In genomic region chr12:93960869-93961268, GRCm38 (mm10) we compare ENCODE assay signal across 31 mouse cellular contexts.
"Had no signal": no experiment of that assay in that cellular context is flagged by ENCODE, and none has a peak within 500 bp of the region (broad histone marks: within the 10 kb centered on the region; RNA-seq: fewer than 3 reads in every experiment).

No protein-coding gene starts in this region.

- H3K9me3 ChIP-seq: limb, embryonic 12.5 days; limb, embryonic 13.5 days; limb, embryonic 15.5 days; liver, embryonic 12.5 days; liver, embryonic 13.5 days; liver, embryonic 15.5 days; lung, embryonic 15.5 days; midbrain, embryonic 10.5 days; midbrain, embryonic 12.5 days; midbrain, embryonic 13.5 days; midbrain, embryonic 15.5 days; neural tube, embryonic 12.5 days had no signal

- H3K4me1 ChIP-seq: limb, embryonic 12.5 days; limb, embryonic 13.5 days; limb, embryonic 15.5 days; liver, embryonic 12.5 days; liver, embryonic 13.5 days; liver, embryonic 15.5 days; lung, embryonic 15.5 days; megakaryocyte, embryonic 14.5 days; midbrain, embryonic 10.5 days; midbrain, embryonic 12.5 days; midbrain, embryonic 13.5 days; midbrain, embryonic 15.5 days; neural tube, embryonic 12.5 days had no signal

- ATAC-seq: liver, embryonic 12.5 days; liver, postnatal 0 days; lung, postnatal 0 days; midbrain, embryonic 13.5 days; midbrain, embryonic 15.5 days; midbrain, embryonic 16.5 days had no signal

- DNase-seq: left cerebral cortex, postnatal 4 days; liver; liver, embryonic 13.5 days; liver, postnatal 0 days; lung, adult 18-20 months; lung, adult 2 months; lung, embryonic 14.5 days; lung, postnatal 10 days; lung, postnatal 14 days; lung, postnatal 36 days; lung, postnatal 4 days; midbrain, embryonic 14.5 days had no signal

- H3K36me3 ChIP-seq: limb, embryonic 12.5 days; limb, embryonic 13.5 days; limb, embryonic 15.5 days; liver, embryonic 12.5 days; liver, embryonic 13.5 days; liver, embryonic 15.5 days; lung, embryonic 15.5 days; midbrain, embryonic 10.5 days; midbrain, embryonic 12.5 days; midbrain, embryonic 13.5 days; midbrain, embryonic 15.5 days; neural tube, embryonic 12.5 days had no signal

- H3K27me3 ChIP-seq: limb, embryonic 12.5 days; limb, embryonic 13.5 days; limb, embryonic 15.5 days; liver, embryonic 12.5 days; liver, embryonic 13.5 days; liver, embryonic 15.5 days; lung, embryonic 15.5 days; megakaryocyte, embryonic 14.5 days; midbrain, embryonic 12.5 days; midbrain, embryonic 13.5 days; midbrain, embryonic 15.5 days; neural tube, embryonic 12.5 days had no signal

- H3K4me3 ChIP-seq: limb, embryonic 12.5 days; limb, embryonic 13.5 days; limb, embryonic 15.5 days; liver, embryonic 12.5 days; liver, embryonic 13.5 days; liver, embryonic 15.5 days; lung, embryonic 15.5 days; megakaryocyte, embryonic 14.5 days; midbrain, embryonic 10.5 days; midbrain, embryonic 12.5 days; midbrain, embryonic 13.5 days; midbrain, embryonic 15.5 days; myocyte; neural tube, embryonic 12.5 days had no signal

- H3K27ac ChIP-seq: limb, embryonic 12.5 days; limb, embryonic 13.5 days; limb, embryonic 15.5 days; liver, embryonic 12.5 days; liver, embryonic 13.5 days; liver, embryonic 14.5 days; liver, embryonic 15.5 days; lung, embryonic 15.5 days; macrophage; midbrain, embryonic 10.5 days; midbrain, embryonic 12.5 days; midbrain, embryonic 13.5 days; midbrain, embryonic 15.5 days; neural tube, embryonic 12.5 days had no signal

- H3K4me2 ChIP-seq: limb, embryonic 12.5 days; limb, embryonic 13.5 days; limb, embryonic 15.5 days; liver, embryonic 11.5 days; liver, embryonic 12.5 days; liver, embryonic 13.5 days; liver, embryonic 15.5 days; lung, embryonic 14.5 days; lung, embryonic 15.5 days; midbrain, embryonic 11.5 days; midbrain, embryonic 12.5 days; midbrain, embryonic 13.5 days; midbrain, embryonic 15.5 days; neural tube, embryonic 12.5 days had no signal

- H3K9ac ChIP-seq: limb, embryonic 12.5 days; limb, embryonic 13.5 days; limb, embryonic 15.5 days; liver, embryonic 12.5 days; liver, embryonic 13.5 days; liver, embryonic 14.5 days; liver, embryonic 15.5 days; liver, postnatal 0 days; lung, embryonic 14.5 days; lung, embryonic 15.5 days; midbrain, embryonic 12.5 days; midbrain, embryonic 13.5 days; midbrain, embryonic 15.5 days; neural tube, embryonic 12.5 days had no signal
